Mouse (Mus musculus): ENCODE measurements around the gene Pdcd4.

DNA sequence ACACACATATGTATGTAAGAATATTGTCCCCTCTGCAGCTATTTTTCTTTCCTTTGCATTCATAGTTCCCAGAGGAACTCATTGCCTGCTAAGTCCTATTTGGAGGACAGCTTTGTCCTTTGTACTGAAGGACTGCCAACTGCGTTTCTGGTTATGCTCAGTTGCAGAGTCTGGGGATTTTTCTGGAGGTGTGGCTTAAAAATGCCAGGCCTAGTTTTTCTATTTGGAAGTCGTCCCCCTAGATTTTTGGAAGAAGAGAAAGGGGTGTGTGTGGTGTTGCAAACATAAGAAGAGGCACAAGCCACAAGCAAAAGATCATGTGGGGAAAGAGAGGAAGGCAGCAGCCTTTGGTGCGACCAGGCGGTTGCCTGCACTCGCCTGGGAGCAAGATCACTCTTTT lies 6.0 kb downstream of the Pdcd4 start:
- TF ChIP-seq CTCF (conservative IDR thresholded peaks at IDR 0.05; ENCODE audit: low read length) (no peak), POU5F1 (IDR thresholded peaks at IDR 0.05; ENCODE audit: borderline replicate concordance, low read length) (no peak), NANOG (IDR thresholded peaks at IDR 0.05; ENCODE audit: borderline replicate concordance, low read length) (no peak)

Data from E14TG2a.4 (cell line).